Mouse (Mus musculus): ENCODE measurements around the gene Vwa7.

Gene Vwa7

GRCm38 (mm10) chr17:35068213-35068914 lies 52.0 kb downstream of the Vwa7 start:
- DNase-seq = peak; percentile 30

DNA sequence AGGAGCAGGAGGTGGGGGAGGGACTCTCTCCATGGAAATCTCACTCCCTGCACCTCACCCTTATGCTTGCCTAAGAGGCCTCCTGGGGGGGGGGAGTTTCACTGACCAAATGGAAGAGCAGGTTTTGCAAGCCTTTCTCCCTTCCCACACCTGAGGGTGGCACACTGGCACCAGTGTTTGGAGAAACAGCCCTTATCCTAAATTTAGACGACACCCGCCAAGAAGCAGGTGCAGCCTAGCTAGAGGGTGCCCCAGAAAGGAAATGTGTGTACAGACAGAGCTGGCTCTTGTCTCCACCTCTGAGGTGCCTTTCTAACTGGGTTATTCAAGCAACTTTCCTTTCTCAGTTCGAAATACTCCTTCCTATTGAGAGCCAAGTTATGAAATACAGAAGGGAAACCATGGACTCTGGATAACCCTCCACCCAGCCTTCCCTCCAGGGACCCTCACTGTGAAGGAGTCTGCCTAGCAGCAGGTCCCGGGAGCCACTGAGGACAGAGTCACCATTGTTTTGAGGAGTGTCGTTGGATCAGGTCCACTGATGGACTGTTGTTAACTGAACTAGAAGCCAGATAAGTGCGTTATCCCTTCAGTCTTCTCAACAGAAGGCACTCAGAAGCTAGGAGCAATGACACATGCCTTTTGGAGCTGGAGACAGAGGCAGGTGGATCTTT lies 54.3 kb downstream of the Vwa7 start:
- no peak for DNase-seq

DNA sequence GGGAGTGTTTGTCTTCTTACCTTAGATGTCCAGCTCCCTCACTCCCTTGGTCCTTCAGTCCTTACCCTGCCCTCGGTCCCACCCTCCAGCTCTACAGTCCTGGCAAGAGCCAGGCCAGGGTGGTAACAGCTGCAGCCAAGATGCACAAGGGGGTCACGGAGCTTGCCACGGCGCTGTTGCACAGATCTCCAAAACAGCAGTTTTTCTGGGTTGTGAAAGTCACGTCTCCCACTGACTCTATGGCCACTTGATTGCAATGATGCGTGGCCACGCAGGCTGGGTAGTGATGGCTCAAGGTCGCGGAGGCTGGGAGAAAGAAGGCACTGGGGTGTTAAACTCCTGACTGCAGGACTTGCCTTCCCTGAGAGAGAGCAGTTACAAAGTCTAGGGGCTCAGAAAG lies 55.1 kb downstream of the Vwa7 start:
- DNase-seq = no peak

GRCm38 (mm10) chr17:35074097-35074496 lies 57.7 kb downstream of the Vwa7 start:
- no peak for DNase-seq

All from right cerebral cortex, postnatal 25 days (tissue).